Mouse (Mus musculus) embryo, embryonic 10 days (tissue): ENCODE results near the gene Atp1a1.

Experiments used
- DNase-seq: peaks from one replicate; pipeline ENCODE4 v3.0.0-alpha.2; 2015; ENCODE audit warnings: low spot score

Atp1a1 gene

GRCm38 (mm10) chr3:101593266-101593651, 11.2 kb downstream of the Atp1a1 start:
- DNase-seq: no peak

GRCm38 (mm10) chr3:101592281-101593265, 11.9 kb downstream of the Atp1a1 start:
- DNase-seq: no peak

- DNase-seq: no peak
Measured at GRCm38 (mm10) chr3:101590380-101590779, 14.1 kb downstream of the Atp1a1 start.

- DNase-seq: no peak
Measured at GRCm38 (mm10) chr3:101588299-101588698, 16.2 kb downstream of the Atp1a1 start.

- no peak for DNase-seq
Measured at GRCm38 (mm10) chr3:101586794-101587193, 17.7 kb downstream of the Atp1a1 start.

- no peak for DNase-seq
Measured at GRCm38 (mm10) chr3:101578072-101578471, 26.4 kb downstream of the Atp1a1 start.

GRCm38 (mm10) chr3:101577361-101577760, 27.1 kb downstream of the Atp1a1 start:
- DNase-seq: no peak

GRCm38 (mm10) chr3:101575527-101576085, 28.9 kb downstream of the Atp1a1 start:
- no peak for DNase-seq

- no peak for DNase-seq
Measured at GRCm38 (mm10) chr3:101574463-101575193, 29.9 kb downstream of the Atp1a1 start.

- no peak for DNase-seq
Measured at GRCm38 (mm10) chr3:101572991-101573390, 31.5 kb downstream of the Atp1a1 start.

GRCm38 (mm10) chr3:101572174-101572626, 32.3 kb downstream of the Atp1a1 start:
- DNase-seq: peak; percentile 44

- DNase-seq: no peak
Measured at GRCm38 (mm10) chr3:101571515-101572130, 32.9 kb downstream of the Atp1a1 start.

- no peak for DNase-seq
Measured at GRCm38 (mm10) chr3:101570747-101571514, 33.6 kb downstream of the Atp1a1 start.

- DNase-seq: no peak
Measured at GRCm38 (mm10) chr3:101570246-101570645, 34.2 kb downstream of the Atp1a1 start.

GRCm38 (mm10) chr3:101568627-101569026, 35.9 kb downstream of the Atp1a1 start:
- no peak for DNase-seq

GRCm38 (mm10) chr3:101564011-101564410, 40.5 kb downstream of the Atp1a1 start:
- DNase-seq: no peak

GRCm38 (mm10) chr3:101562510-101563209, 41.8 kb downstream of the Atp1a1 start:
- peak; percentile 25 for DNase-seq

- no peak for DNase-seq
Measured at GRCm38 (mm10) chr3:101561948-101562347, 42.5 kb downstream of the Atp1a1 start.

- peak; percentile 32 for DNase-seq
Measured at GRCm38 (mm10) chr3:101560841-101561522, 43.5 kb downstream of the Atp1a1 start.

GRCm38 (mm10) chr3:101556712-101557111, 47.8 kb downstream of the Atp1a1 start:
- DNase-seq: no peak
